Mouse (Mus musculus): ENCODE data around the gene Rfc2. TPM values are rescaled to one million over a fixed set of nuclear protein-coding genes. Genes with fewer than 3 reads are reported as not detected.

Gene Rfc2
- polyA plus RNA-seq, 1 experiment from 2014 or later = 326 TPM

Small RNAs within 50 kb of the gene (microRNA-seq; reads per million reads assigned to microRNA genes)
- gene Mir7228 = not detected

Other genes with a start within 250 kb of the Rfc2 start
- 130 TPM in 2 replicates for gene Gtf2ird1, start 124.7 kb upstream of the Rfc2 start, polyA plus RNA-seq (2015; fragmentation: Nextera tagmentation; extraction: Ambion mirVana)
- gene Clip2, start 28.9 kb upstream of the Rfc2 start, polyA plus RNA-seq (2015; fragmentation: Nextera tagmentation; extraction: Ambion mirVana) = 5.4 and 5.8 TPM in 2 replicates
- 0.10 and 0.12 TPM in 2 replicates for gene Syna, start 21.2 kb upstream of the Rfc2 start, polyA plus RNA-seq (2015; fragmentation: Nextera tagmentation; extraction: Ambion mirVana)
- gene Lat2, start 33.7 kb downstream of the Rfc2 start, polyA plus RNA-seq (2015; fragmentation: Nextera tagmentation; extraction: Ambion mirVana) = 2.6 and 2.9 TPM in 2 replicates
- gene Eif4h, start 58.1 kb downstream of the Rfc2 start, polyA plus RNA-seq (2015; fragmentation: Nextera tagmentation; extraction: Ambion mirVana) = 471 and 483 TPM in 2 replicates
- gene Limk1, start 107.2 kb downstream of the Rfc2 start, polyA plus RNA-seq (2015; fragmentation: Nextera tagmentation; extraction: Ambion mirVana) = 11.6 and 11.9 TPM in 2 replicates
- 81.1 and 93.0 TPM in 2 replicates for gene Eln, start 166.0 kb downstream of the Rfc2 start, polyA plus RNA-seq (2015; fragmentation: Nextera tagmentation; extraction: Ambion mirVana)

Measured in embryonic facial prominence, embryonic 13.5 days (tissue).